10 mouse cellular contexts compared by ENCODE assay signal in genomic region chr14:76244338-76245062, GRCm38 (mm10).
A peak's percentile ranks its signal among the peaks of the same experiment; 100 is the strongest.
DNase-seq lines count a peak whose midpoint lies in the region; ATAC-seq and TF ChIP-seq lines count a peak whose summit lies in the region.
"Had no signal": no experiment of that assay in that cellular context is flagged by ENCODE, and none has a peak within 500 bp of the region (broad histone marks: within the 10 kb centered on the region; RNA-seq: fewer than 3 reads in every experiment).

No protein-coding gene starts in this region.

- no peak for TF ChIP-seq CTCF in brain, embryonic 14.5 days (IDR thresholded peaks at IDR 0.05; ENCODE audit: borderline replicate concordance, extremely low read depth, insufficient read depth, insufficient read length)

- WGBS in hindbrain, embryonic 15.5 days: 18% methylated on average over 18 of the region's 18 CpGs
- WGBS in midbrain, embryonic 16.5 days: 18% methylated on average over 18 of the region's 18 CpGs

- peak; percentile 9 for DNase-seq in adrenal gland, postnatal 14 days
- no peak for DNase-seq in adrenal gland, postnatal 4 days (ENCODE audit: low spot score in 2 of 2)
- DNase-seq in brain, embryonic 14.5 days (ENCODE audit: low read depth): peak; percentile 86
- DNase-seq in right cerebral cortex, postnatal 14 days: no peak
- DNase-seq in layer of hippocampus, postnatal 10 days (ENCODE audit: low spot score in 2 of 2): no peak
- DNase-seq in left cerebral cortex, postnatal 25 days (ENCODE audit: low spot score in 2 of 2): no peak
- DNase-seq: gastrocnemius, postnatal 10 days had no signal

- intact Hi-C loops in left cerebral cortex, postnatal 25 days (cut with DNase I): no loop called here

- H3K27ac ChIP-seq in hindbrain, embryonic 15.5 days (replicated peaks): peak overlapping the region; percentile 70
- H3K27ac ChIP-seq in midbrain, embryonic 16.5 days (ENCODE audit: low read length): peak overlapping the region; percentile 48
- H3K27ac ChIP-seq: limb, embryonic 13.5 days had no signal

- peaks cover 23% of the 10 kb centered on the region for H3K4me1 ChIP-seq in hindbrain, embryonic 15.5 days (replicated peaks)
- H3K4me1 ChIP-seq in midbrain, embryonic 16.5 days (ENCODE audit: control insufficient read depth, insufficient read depth, low read length): peaks cover 9% of the 10 kb centered on the region; the same call in 1 of the 2 replicates

- peak overlapping the region; percentile 20; the same call in 1 of the 2 replicates for H3K4me2 ChIP-seq in hindbrain, embryonic 15.5 days
- H3K4me2 ChIP-seq in midbrain, embryonic 16.5 days (ENCODE audit: low read length): peak overlapping the region; percentile 11; the same call in 1 of the 2 replicates
- H3K4me2 ChIP-seq: limb, embryonic 13.5 days had no signal

- H3K27me3 ChIP-seq in hindbrain, embryonic 15.5 days: no peaks in the 10 kb centered on the region
- no peaks in the 10 kb centered on the region for H3K27me3 ChIP-seq in midbrain, embryonic 16.5 days (ENCODE audit: control insufficient read depth, insufficient read depth, low read depth, low read length)
- H3K27me3 ChIP-seq: limb, embryonic 13.5 days had no signal

- no peaks in the 10 kb centered on the region for H3K36me3 ChIP-seq in hindbrain, embryonic 15.5 days
- no peaks in the 10 kb centered on the region for H3K36me3 ChIP-seq in midbrain, embryonic 16.5 days (ENCODE audit: control insufficient read depth, insufficient read depth, low read length)
- H3K36me3 ChIP-seq: limb, embryonic 13.5 days had no signal

- no peak overlapping the region for H3K9ac ChIP-seq in hindbrain, embryonic 15.5 days
- H3K9ac ChIP-seq in midbrain, embryonic 16.5 days (ENCODE audit: low read depth, low read length): no peak overlapping the region
- H3K9ac ChIP-seq: limb, embryonic 13.5 days had no signal

- H3K9me3 ChIP-seq in hindbrain, embryonic 15.5 days: no peaks in the 10 kb centered on the region
- H3K9me3 ChIP-seq in midbrain, embryonic 16.5 days (replicated peaks; ENCODE audit: control insufficient read depth, low read length, poor library complexity, severe bottlenecking): no peaks in the 10 kb centered on the region
- H3K9me3 ChIP-seq: limb, embryonic 13.5 days had no signal

- peak; percentile 77; the same call in 1 of the 2 replicates for ATAC-seq in hindbrain, embryonic 15.5 days (ENCODE audit: low FRiP score, low read depth)
- peak; percentile 56 for ATAC-seq in midbrain, embryonic 16.5 days

- TF ChIP-seq POLR2A in brain, embryonic 14.5 days (IDR thresholded peaks at IDR 0.05; ENCODE audit: borderline replicate concordance, extremely low read depth, insufficient read depth, insufficient read length, poor library complexity, severe bottlenecking): no peak

- H3K4me3 ChIP-seq in hindbrain, embryonic 15.5 days: no peak overlapping the region
- H3K4me3 ChIP-seq in midbrain, embryonic 16.5 days (ENCODE audit: low read depth, low read length): no peak overlapping the region
- H3K4me3 ChIP-seq: limb, embryonic 13.5 days had no signal

Comparison
In these comparisons a context has a peak if more than half of its experiments do, and no peak if none do; other contexts are left out.
1. DNase-seq: peak in adrenal gland, postnatal 14 days (single experiment) and brain, embryonic 14.5 days (single experiment); none in adrenal gland, postnatal 4 days (0 of 2), right cerebral cortex, postnatal 14 days (single experiment), layer of hippocampus, postnatal 10 days (0 of 2) and left cerebral cortex, postnatal 25 days (0 of 2).